Mouse (Mus musculus) heart, embryonic 11.5 days (tissue): ENCODE measurements around the gene Lilr4b. TPM values are rescaled to one million over a fixed set of nuclear protein-coding genes. Genes with fewer than 3 reads are reported as not detected.
"Not testable (repeated sequence)": the region's sequence is repeated elsewhere in the genome, so short reads cannot be mapped to it uniquely, and the experiment has no call there.

Source experiments
- ATAC-seq: fragments of 200-750 bp; cut with Nextera tagmentation; replicated peaks from 2 replicates; pipeline ENCODE4 v1.8.0; 2017; ENCODE audit warnings: moderate library complexity; ENCODE audit not compliant: insufficient number of reproducible peaks, low FRiP score, low TSS enrichment
- H3K27ac ChIP-seq: fragments of 300-500 bp; sonication (generic); 2 replicates; pipeline ENCODE4 v1.5.1; 2014; ENCODE audit warnings: mild to moderate bottlenecking, low read depth, low read length
- H3K27me3 ChIP-seq: fragments of 300-500 bp; sonication (generic); 2 replicates; pipeline ENCODE4 v1.6.1; 2014; ENCODE audit warnings: mild to moderate bottlenecking, low read length, mixed read lengths; ENCODE audit not compliant: control insufficient read depth, insufficient read depth
- H3K36me3 ChIP-seq: fragments of 300-500 bp; sonication (generic); 2 replicates; pipeline ENCODE4 v1.6.1; 2014; ENCODE audit warnings: mild to moderate bottlenecking, low read length, moderate library complexity, mixed read lengths; ENCODE audit not compliant: control insufficient read depth, insufficient read depth
- H3K4me1 ChIP-seq: fragments of 300-500 bp; sonication (generic); 2 replicates; pipeline ENCODE4 v1.6.1; 2014; ENCODE audit warnings: low read length; ENCODE audit not compliant: control insufficient read depth, insufficient read depth
- H3K4me2 ChIP-seq: fragments of 300-500 bp; sonication (generic); 2 replicates; pipeline ENCODE4 v1.6.1; 2014; ENCODE audit warnings: mild to moderate bottlenecking, moderate library complexity
- H3K4me3 ChIP-seq: fragments of 300-500 bp; sonication (generic); 2 replicates; pipeline ENCODE4 v1.5.1; 2014; ENCODE audit warnings: low read depth, low read length
- H3K9ac ChIP-seq: fragments of 300-500 bp; sonication (generic); 2 replicates; pipeline ENCODE4 v1.6.1; 2014; ENCODE audit warnings: mild to moderate bottlenecking, low read depth, low read length, moderate library complexity
- H3K9me3 ChIP-seq: fragments of 300-500 bp; sonication (generic); replicated peaks from 2 replicates; pipeline ENCODE4 v1.6.1; 2016; ENCODE audit warnings: low read length; ENCODE audit not compliant: control insufficient read depth
- WGBS: fragments of 180-500 bp; shearing (Covaris S2); extraction: QIAGEN DNeasy Blood & Tissue Kit; methylation state at CpG from one replicate; pipeline ENCODE4 v1.1.7; 2014; ENCODE audit not compliant: insufficient replicate concordance; 5-methylcytosine and 5-hydroxymethylcytosine counted together
- polyA plus RNA-seq: library from polyadenylated mRNA; unstranded; fragments of >200 nt; fragmentation: Nextera tagmentation; extraction: Ambion mirVana; gene quantifications from 2 replicates; pipeline ENCODE4 v1.2.1, GENCODE M21; 2014

Lilr4b gene
- polyA plus RNA-seq, result 0.17 TPM in 1 of 2 replicates, not detected in the other

GRCm38 (mm10) chr10:51480397-51480796 is at the start of gene Lilr4b, which contains the start of gene Gm49339:
Gene Lilr4b, plus strand, starts transcription at chr10:51480632.
Gene Gm49339, plus strand, starts transcription at chr10:51480612.
- H3K27me3 ChIP-seq, H3K4me1 ChIP-seq, H3K4me3 ChIP-seq, H3K27ac ChIP-seq, ATAC-seq, H3K9ac ChIP-seq, H3K9me3 ChIP-seq, H3K4me2 ChIP-seq, H3K36me3 ChIP-seq: not testable (repeated sequence)
- 83% methylated on average over 1 of the region's 3 CpGs for WGBS

DNA sequence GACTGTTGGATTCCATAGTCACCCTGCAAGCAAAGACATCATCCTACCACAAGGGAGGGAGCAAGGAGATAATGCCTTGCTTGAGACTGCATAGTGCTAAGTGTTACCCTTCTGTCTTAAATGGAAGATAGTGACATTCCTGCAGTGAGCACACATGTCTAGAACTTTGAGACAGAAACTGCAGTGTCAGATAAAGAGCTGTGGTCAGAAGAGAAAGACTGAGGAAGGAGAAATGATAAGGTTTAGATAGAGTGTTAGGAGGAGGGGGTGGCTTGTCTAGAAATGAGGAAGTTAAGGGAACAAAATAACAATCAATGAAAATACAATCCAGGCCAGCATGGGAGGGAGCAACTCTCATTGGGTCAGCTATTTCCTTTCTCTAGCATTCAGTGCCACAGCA is 47.5 kb upstream of the Lilr4b start:
- Histone ChIP-seq H3K36me3 (no peaks in the 10 kb centered on the region), H3K27me3 (no peaks in the 10 kb centered on the region), H3K9me3 (no peaks in the 10 kb centered on the region), H3K9ac (no peak overlapping the region), H3K4me1 (no peaks in the 10 kb centered on the region), H3K4me2 (no peak overlapping the region), H3K4me3 (no peak overlapping the region), H3K27ac (no peak overlapping the region)
- ATAC-seq, result no peak

- 78% methylated on average over 3 of the region's 3 CpGs for WGBS
- Histone ChIP-seq H3K36me3 (no peaks in the 10 kb centered on the region), H3K4me2 (no peak overlapping the region), H3K9me3 (no peaks in the 10 kb centered on the region), H3K27ac (no peak overlapping the region), H3K4me3 (no peak overlapping the region), H3K9ac (no peak overlapping the region), H3K4me1 (no peaks in the 10 kb centered on the region), H3K27me3 (no peaks in the 10 kb centered on the region)
- no peak for ATAC-seq
These were observed 44.7 kb upstream of the Lilr4b start for GRCm38 (mm10) chr10:51435684-51436083.

- Histone ChIP-seq H3K27ac (no peak overlapping the region), H3K9me3 (no peaks in the 10 kb centered on the region), H3K4me3 (no peak overlapping the region), H3K4me2 (no peak overlapping the region), H3K4me1 (no peaks in the 10 kb centered on the region), H3K36me3 (no peaks in the 10 kb centered on the region), H3K9ac (no peak overlapping the region), H3K27me3 (no peaks in the 10 kb centered on the region)
- WGBS, result 75% methylated on average over 4 of the region's 4 CpGs
- no peak for ATAC-seq
These were observed 28.8 kb upstream of the Lilr4b start for GRCm38 (mm10) chr10:51451610-51452009.

DNA sequence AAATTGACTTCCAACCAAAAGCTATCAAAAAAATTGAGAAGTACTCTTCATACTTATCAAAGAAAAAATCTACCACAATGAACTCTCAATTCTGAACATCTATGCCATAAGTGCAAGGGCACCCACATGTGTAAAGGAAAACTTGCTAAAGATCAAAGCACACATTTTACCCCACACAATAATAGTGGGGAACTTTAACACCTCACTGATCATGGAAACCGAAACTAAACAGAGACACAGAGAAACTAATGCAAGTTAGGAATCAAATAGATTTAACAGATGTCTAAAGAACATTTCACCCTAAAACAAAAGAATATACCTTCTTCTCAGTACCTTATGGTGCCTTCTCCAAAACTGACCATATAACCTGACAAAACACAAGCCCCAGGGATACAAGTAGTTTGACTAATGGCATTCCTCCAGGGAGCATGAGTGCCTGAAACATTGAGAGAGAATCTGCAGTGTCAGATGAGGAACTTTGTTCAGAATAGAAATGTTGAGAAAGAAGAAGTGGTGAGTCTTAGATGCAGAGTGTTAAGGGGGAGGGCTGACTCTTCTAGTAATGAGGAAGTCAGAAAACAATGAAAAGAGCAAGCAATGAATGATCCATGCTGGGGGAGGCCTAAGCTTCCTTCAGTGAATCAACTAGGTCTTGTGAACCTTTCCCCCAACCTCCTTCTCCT is 26.7 kb upstream of the Lilr4b start:
- H3K36me3 ChIP-seq, result no peaks in the 10 kb centered on the region
- H3K27ac ChIP-seq, result no peak overlapping the region
- no peaks in the 10 kb centered on the region for H3K4me1 ChIP-seq
- 61% methylated on average over 1 of the region's 1 CpGs for WGBS
- H3K27me3 ChIP-seq, result no peaks in the 10 kb centered on the region
- no peak for ATAC-seq
- no peaks in the 10 kb centered on the region for H3K9me3 ChIP-seq
- H3K4me3 ChIP-seq, result no peak overlapping the region
- H3K4me2 ChIP-seq, result no peak overlapping the region
- no peak overlapping the region for H3K9ac ChIP-seq

DNA sequence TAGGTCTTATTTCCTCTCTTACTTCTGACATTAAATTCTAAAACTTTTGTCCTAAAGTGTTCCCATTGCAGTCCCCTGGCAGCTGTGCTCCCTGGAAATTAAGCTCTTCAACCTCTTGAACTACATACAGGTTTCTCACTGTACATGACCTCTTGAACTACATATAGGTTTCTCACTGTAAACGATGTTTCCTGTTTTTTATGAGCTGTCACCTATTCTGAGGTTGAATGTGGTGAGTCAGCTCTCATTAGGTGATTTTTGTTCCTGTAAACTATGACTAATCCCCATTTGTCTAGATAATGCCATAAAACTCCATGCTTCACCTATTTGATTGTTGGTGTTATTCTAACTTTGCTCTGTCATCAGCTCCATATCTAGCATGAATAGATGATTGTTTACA is 26.1 kb upstream of the Lilr4b start:
- H3K36me3 ChIP-seq, result no peaks in the 10 kb centered on the region
- 56% methylated on average over 1 of the region's 1 CpGs for WGBS
- H3K4me3 ChIP-seq, result no peak overlapping the region
- H3K4me1 ChIP-seq, result no peaks in the 10 kb centered on the region
- no peak overlapping the region for H3K9ac ChIP-seq
- H3K27me3 ChIP-seq, result no peaks in the 10 kb centered on the region
- ATAC-seq, result no peak
- no peaks in the 10 kb centered on the region for H3K9me3 ChIP-seq
- H3K4me2 ChIP-seq, result no peak overlapping the region
- no peak overlapping the region for H3K27ac ChIP-seq

DNA sequence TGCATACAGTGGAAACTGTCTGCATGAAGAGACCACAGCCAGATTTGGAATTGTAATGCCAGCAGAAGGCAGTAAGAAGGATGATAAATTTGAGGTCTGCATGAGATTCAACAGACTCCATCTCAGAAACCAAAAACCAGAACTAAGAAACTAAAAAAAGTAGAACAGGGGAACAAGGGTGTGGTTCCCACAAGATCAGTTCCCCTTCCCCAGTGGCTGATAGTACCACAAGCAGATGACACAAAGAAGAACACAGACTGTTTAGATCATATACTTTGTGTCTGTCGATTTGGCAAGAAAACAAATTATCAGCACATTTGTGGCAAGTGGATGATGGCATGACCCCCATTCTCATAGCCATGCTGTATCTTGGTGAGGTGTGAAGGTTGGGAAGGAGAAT is 24.7 kb upstream of the Lilr4b start:
- no peak for ATAC-seq
- H3K4me2 ChIP-seq, result no peak overlapping the region
- H3K27ac ChIP-seq, result no peak overlapping the region
- H3K9ac ChIP-seq, result no peak overlapping the region
- H3K4me1 ChIP-seq, result no peaks in the 10 kb centered on the region
- no peak overlapping the region for H3K4me3 ChIP-seq
- no peaks in the 10 kb centered on the region for H3K27me3 ChIP-seq
- no peaks in the 10 kb centered on the region for H3K9me3 ChIP-seq
- 81% methylated on average over 1 of the region's 1 CpGs for WGBS
- no peaks in the 10 kb centered on the region for H3K36me3 ChIP-seq

- Histone ChIP-seq H3K36me3 (no peaks in the 10 kb centered on the region), H3K4me1 (no peaks in the 10 kb centered on the region), H3K9ac (no peak overlapping the region), H3K27me3 (no peaks in the 10 kb centered on the region), H3K4me2 (no peak overlapping the region), H3K4me3 (no peak overlapping the region), H3K27ac (no peak overlapping the region), H3K9me3 (no peaks in the 10 kb centered on the region)
- no peak for ATAC-seq
- WGBS, result 73% methylated on average over 4 of the region's 4 CpGs
These were observed 24.1 kb upstream of the Lilr4b start for GRCm38 (mm10) chr10:51456369-51456768.

GRCm38 (mm10) chr10:51463800-51464199 is 16.6 kb upstream of the Lilr4b start:
- H3K27me3 ChIP-seq, H3K27ac ChIP-seq, ATAC-seq, H3K9me3 ChIP-seq, H3K4me2 ChIP-seq, H3K4me1 ChIP-seq, H3K4me3 ChIP-seq, H3K36me3 ChIP-seq, H3K9ac ChIP-seq: not testable (repeated sequence)
- WGBS, result 60% methylated on average over 4 of the region's 4 CpGs
